Mouse (Mus musculus): ENCODE data around the gene Aen.

DNA sequence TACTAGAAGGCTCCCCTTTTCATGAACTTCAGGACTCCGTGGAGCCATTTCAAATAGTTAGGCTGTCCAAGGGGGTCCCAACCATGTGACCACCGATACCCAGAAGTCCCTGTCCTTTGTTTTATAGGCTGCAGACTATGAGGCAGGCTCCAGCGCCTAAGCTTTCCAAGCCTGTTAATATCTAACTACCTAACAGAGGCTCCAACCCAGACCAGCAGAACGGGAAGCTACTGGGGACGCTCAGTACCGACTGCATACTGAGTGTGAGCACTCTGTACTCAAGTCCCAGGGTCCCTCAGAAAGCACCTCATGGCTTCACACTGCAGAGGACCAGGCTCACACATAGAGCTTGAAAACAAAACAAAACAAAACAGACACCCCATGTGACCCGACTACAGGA lies 26.9 kb downstream of the Aen start:
- TF ChIP-seq MAX (IDR thresholded peaks at IDR 0.05) = no peak
- TF ChIP-seq CTCF (IDR thresholded peaks at IDR 0.05; ENCODE audit: control insufficient read depth, insufficient read depth, insufficient read length) = no peak
- TF ChIP-seq CEBPB (IDR thresholded peaks at IDR 0.05; ENCODE audit: low read depth) = no peak
- TF ChIP-seq MYOD1 (IDR thresholded peaks at IDR 0.05; ENCODE audit: control insufficient read depth, insufficient read length, low read depth) = no peak
- TF ChIP-seq USF1 (IDR thresholded peaks at IDR 0.05; ENCODE audit: low read depth) = no peak
